Mouse (Mus musculus) testis, adult 2 months (tissue): ENCODE results near the gene Tacc2.
"Not testable (repeated sequence)": the region's sequence is repeated elsewhere in the genome, so short reads cannot be mapped to it uniquely, and the experiment has no call there.

Source experiments
- CTCF ChIP-seq: fragments of 200-500 bp; IDR thresholded peaks from 2 replicates; pipeline ENCODE4 v1.5.1; 2012; ENCODE audit warnings: low read depth, mild to moderate bottlenecking, inconsistent platforms, low read length, moderate library complexity; ENCODE audit not compliant: control insufficient read depth, insufficient read depth, insufficient replicate concordance
- POLR2A ChIP-seq: fragments of 200-500 bp; IDR thresholded peaks from 2 replicates; pipeline ENCODE4 v1.6.1; 2012; ENCODE audit warnings: low read depth, mild to moderate bottlenecking, inconsistent platforms, low read length, moderate library complexity; ENCODE audit not compliant: control insufficient read depth

- not testable (repeated sequence) for TF ChIP-seq CTCF, POLR2A
Observed at GRCm38 (mm10) chr7:130668013-130668412, 90.8 kb downstream of the Tacc2 start.
